ENCODE assay signal across 7 mouse cellular contexts in genomic region chr5:33657251-33657786, GRCm38 (mm10). TPM values are rescaled to one million over a fixed set of nuclear protein-coding genes. Genes with fewer than 3 reads are reported as not detected.
A peak's percentile ranks its signal among the peaks of the same experiment; 100 is the strongest.
DNase-seq lines count a peak whose midpoint lies in the region; ATAC-seq lines count a peak whose summit lies in the region.

No protein-coding gene starts in this region.

- peak overlapping the region; percentile 77 for H3K9ac ChIP-seq in lung, embryonic 16.5 days (ENCODE audit: low read length)
- peak overlapping the region; percentile 75 for H3K9ac ChIP-seq in hindbrain, embryonic 15.5 days

- peak overlapping the region; percentile 92 for H3K4me3 ChIP-seq in lung, embryonic 16.5 days (ENCODE audit: low read length)
- H3K4me3 ChIP-seq in hindbrain, embryonic 15.5 days = peak overlapping the region; percentile 75

- H3K36me3 ChIP-seq in lung, embryonic 16.5 days (ENCODE audit: control insufficient read depth, insufficient read depth, low read length) = peaks cover 18% of the 10 kb centered on the region
- H3K36me3 ChIP-seq in hindbrain, embryonic 15.5 days = 0 out of 2 replicates have a peak, but pooled peaks cover 5% of the 10 kb centered on the region

- H3K27me3 ChIP-seq in lung, embryonic 16.5 days (ENCODE audit: control insufficient read depth, insufficient read depth, low read depth, low read length) = no peaks in the 10 kb centered on the region
- H3K27me3 ChIP-seq in hindbrain, embryonic 15.5 days = no peaks in the 10 kb centered on the region

- H3K4me1 ChIP-seq in lung, embryonic 16.5 days (replicated peaks; ENCODE audit: control insufficient read depth, insufficient read depth, low read length) = peaks cover 22% of the 10 kb centered on the region
- peaks cover 35% of the 10 kb centered on the region for H3K4me1 ChIP-seq in hindbrain, embryonic 15.5 days (replicated peaks)

- H3K9me3 ChIP-seq in lung, embryonic 16.5 days (ENCODE audit: control insufficient read depth, low read length) = no peaks in the 10 kb centered on the region
- H3K9me3 ChIP-seq in hindbrain, embryonic 15.5 days = no peaks in the 10 kb centered on the region

- peak overlapping the region; percentile 67 for H3K4me2 ChIP-seq in lung, embryonic 16.5 days (ENCODE audit: low read depth, low read length)
- peak overlapping the region; percentile 86 for H3K4me2 ChIP-seq in hindbrain, embryonic 15.5 days

- peak overlapping the region; percentile 84 for H3K27ac ChIP-seq in lung, embryonic 16.5 days (ENCODE audit: low read length)
- peak overlapping the region; percentile 98 for H3K27ac ChIP-seq in hindbrain, embryonic 15.5 days (replicated peaks)

- 0% methylated on average over 32 of the region's 32 CpGs for WGBS in lung, embryonic 16.5 days
- WGBS in hindbrain, embryonic 15.5 days = under 1% methylated on average over 32 of the region's 32 CpGs

- DNase-seq in lung, postnatal 10 days = no peak
- DNase-seq in c-Kit-positive CD71-positive TER-119-positive erythroid progenitor cells, embryonic 14.5 days (ENCODE audit: low spot score) = peak; percentile 77
- no peak for DNase-seq in left cerebral cortex, adult 9 months (ENCODE audit: low spot score in 2 of 2)
- DNase-seq in left cerebral cortex, adult 11 months (ENCODE audit: low spot score) = no peak

- ATAC-seq in lung, embryonic 16.5 days (ENCODE audit: low read depth) = peak; percentile 24
- ATAC-seq in hindbrain, embryonic 15.5 days (ENCODE audit: low FRiP score, low read depth) = peak; percentile 25; the same call in 1 of the 2 replicates
- peak; percentile 59 for ATAC-seq in megakaryocyte-erythroid progenitor cell, adult 5-6 weeks (replicated peaks; ENCODE audit: low FRiP score, low TSS enrichment, poor library complexity, severe bottlenecking)

RNA-seq across cellular contexts. Expression of gene Tacc3, which starts 0.6 kb away (rescaled TPM):
- polyA plus RNA-seq in lung, embryonic 16.5 days (2015; fragmentation: Nextera tagmentation; extraction: Ambion mirVana) = 190 and 214 TPM in 2 replicates
- 40.9 and 48.9 TPM in 2 replicates for polyA plus RNA-seq in hindbrain, embryonic 15.5 days (2015; fragmentation: Nextera tagmentation; extraction: Ambion mirVana)
- total RNA-seq in megakaryocyte-erythroid progenitor cell, adult 5-6 weeks (2014; fragmentation: Nextera tagmentation) = 121 and 124 TPM in 2 replicates
- 124 and 155 TPM in 2 replicates for total RNA-seq in megakaryocyte-erythroid progenitor cell, adult 5-6 weeks (2017)

RNA-seq across cellular contexts. Expression of gene Tmem129, which starts 0.9 kb away (rescaled TPM):
- 41.0 and 41.8 TPM in 2 replicates for polyA plus RNA-seq in lung, embryonic 16.5 days (2015; fragmentation: Nextera tagmentation; extraction: Ambion mirVana)
- 31.4 and 32.7 TPM in 2 replicates for polyA plus RNA-seq in hindbrain, embryonic 15.5 days (2015; fragmentation: Nextera tagmentation; extraction: Ambion mirVana)
- 20.5 and 30.5 TPM in 2 replicates for total RNA-seq in megakaryocyte-erythroid progenitor cell, adult 5-6 weeks (2014; fragmentation: Nextera tagmentation)
- total RNA-seq in megakaryocyte-erythroid progenitor cell, adult 5-6 weeks (2017) = 12.3 and 34.4 TPM in 2 replicates

RNA-seq across cellular contexts. Expression of gene Slbp, which starts 4.9 kb away (rescaled TPM):
- polyA plus RNA-seq in lung, embryonic 16.5 days (2015; fragmentation: Nextera tagmentation; extraction: Ambion mirVana) = 242 and 259 TPM in 2 replicates
- 118 and 127 TPM in 2 replicates for polyA plus RNA-seq in hindbrain, embryonic 15.5 days (2015; fragmentation: Nextera tagmentation; extraction: Ambion mirVana)
- 229 and 276 TPM in 2 replicates for total RNA-seq in megakaryocyte-erythroid progenitor cell, adult 5-6 weeks (2014; fragmentation: Nextera tagmentation)
- total RNA-seq in megakaryocyte-erythroid progenitor cell, adult 5-6 weeks (2017) = 348 and 369 TPM in 2 replicates

RNA-seq across cellular contexts. Expression of gene Gm9903, which starts 27.6 kb away (rescaled TPM):
- 0.16 and 0.39 TPM in 2 replicates for polyA plus RNA-seq in lung, embryonic 16.5 days (2015; fragmentation: Nextera tagmentation; extraction: Ambion mirVana)
- polyA plus RNA-seq in hindbrain, embryonic 15.5 days (2015; fragmentation: Nextera tagmentation; extraction: Ambion mirVana) = 0.47 and 0.64 TPM in 2 replicates
- total RNA-seq in megakaryocyte-erythroid progenitor cell, adult 5-6 weeks (2014; fragmentation: Nextera tagmentation) = not detected in 2 replicates
- 0.69 TPM in 1 of 2 replicates, not detected in the other for total RNA-seq in megakaryocyte-erythroid progenitor cell, adult 5-6 weeks (2017)

RNA-seq across cellular contexts. Expression of gene Fam53a, which starts 27.9 kb away (rescaled TPM):
- polyA plus RNA-seq in lung, embryonic 16.5 days (2015; fragmentation: Nextera tagmentation; extraction: Ambion mirVana) = 44.3 and 53.6 TPM in 2 replicates
- 30.0 and 33.6 TPM in 2 replicates for polyA plus RNA-seq in hindbrain, embryonic 15.5 days (2015; fragmentation: Nextera tagmentation; extraction: Ambion mirVana)
- 44.2 and 44.7 TPM in 2 replicates for total RNA-seq in megakaryocyte-erythroid progenitor cell, adult 5-6 weeks (2014; fragmentation: Nextera tagmentation)
- total RNA-seq in megakaryocyte-erythroid progenitor cell, adult 5-6 weeks (2017) = 14.6 and 21.7 TPM in 2 replicates
